Mouse (Mus musculus): ENCODE measurements at regions not wholly inside any gene's neighbourhood (a gene's known extent, or its start where the extent isn't known, plus 50 kb on each side); places are given as distances from the start of the nearest gene placed in this dataset.

DNA sequence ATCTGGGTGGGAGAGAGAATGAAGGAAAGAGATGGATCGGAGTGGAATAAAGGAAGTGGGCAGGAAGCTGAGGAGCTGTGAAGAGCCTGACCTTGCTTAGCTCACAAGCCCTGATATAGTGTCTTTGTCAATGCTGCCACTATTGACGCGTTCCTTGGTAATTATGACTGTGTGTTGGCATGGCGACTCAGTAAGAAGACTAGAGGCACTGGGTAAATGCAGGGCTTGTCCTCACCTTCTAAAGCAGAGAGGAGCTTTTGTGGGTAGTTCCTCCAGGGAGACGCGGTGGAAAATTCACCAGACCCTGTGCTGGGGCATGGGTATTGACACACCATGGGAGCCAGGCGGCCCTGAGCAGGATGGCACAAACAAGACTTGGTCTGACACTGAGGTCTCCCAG lies 52.8 kb upstream of the Polg start:
- ATAC-seq (replicated peaks; ENCODE audit: poor library complexity) = no peak

DNA sequence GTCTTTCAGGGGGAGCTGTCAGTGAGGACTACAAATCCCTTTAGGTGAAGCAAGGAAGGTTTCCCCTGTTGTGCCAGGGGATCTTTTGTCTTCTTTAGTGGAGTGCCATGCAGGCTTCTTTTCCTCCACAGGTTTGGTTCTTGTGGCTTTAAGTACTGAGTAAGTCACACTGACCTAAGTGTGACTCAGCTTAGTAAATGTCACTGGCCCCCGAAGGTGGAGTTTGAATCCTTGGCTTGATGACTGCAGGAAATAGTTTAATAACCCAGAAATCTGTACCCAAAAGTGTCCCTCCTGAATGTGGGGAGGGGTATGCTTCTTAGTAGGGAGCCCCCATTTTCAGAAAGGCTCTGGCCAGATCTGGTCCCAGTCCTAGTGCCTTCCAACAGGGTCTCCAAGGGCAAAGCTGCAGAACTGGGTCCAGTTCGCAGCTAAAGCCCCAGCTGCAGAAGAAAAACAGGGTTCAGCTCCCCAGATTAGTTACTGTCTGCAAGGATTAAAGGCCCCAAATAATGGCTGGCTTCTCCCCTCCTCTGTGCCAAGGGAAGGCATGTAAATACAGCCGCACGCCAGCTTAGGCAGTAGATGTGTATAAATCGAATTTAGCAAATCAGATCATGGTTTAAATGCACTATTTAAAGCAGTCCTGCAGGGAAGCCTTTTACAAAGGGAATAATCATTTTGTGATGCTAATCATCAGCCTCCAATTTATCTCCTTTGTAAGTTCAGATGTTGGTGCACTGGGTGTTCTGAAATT lies 51.6 kb upstream of the Polg start:
- no peak for ATAC-seq (replicated peaks; ENCODE audit: poor library complexity)

GRCm38 (mm10) chr7:79516287-79516686 lies 50.1 kb upstream of the Polg start:
- ATAC-seq (replicated peaks; ENCODE audit: poor library complexity) = no peak

All from megakaryocyte progenitor cell, adult 5-6 weeks (primary cell).